Mouse (Mus musculus) right cerebral cortex, postnatal 10 days (tissue): ENCODE results near the gene Mfsd5.

Source experiments
- DNase-seq, 2 experiments: peaks; one replicate each; pipeline ENCODE4 v3.0.0; 2021; ENCODE audit warnings: low spot score in 2 of 2

Mfsd5 gene

GRCm38 (mm10) chr15:102279092-102279782 is at the start of gene Mfsd5:
TSS of gene Mfsd5 (plus strand) at chr15:102279454.
- DNase-seq, result peak; percentile 90 to 93

GRCm38 (mm10) chr15:102230408-102231321 is 48.6 kb upstream of the Mfsd5 start:
- no peak for DNase-seq

GRCm38 (mm10) chr15:102231748-102232147 is 47.5 kb upstream of the Mfsd5 start, which contains the start of gene Itgb7:
TSS of gene Itgb7 (minus strand) at chr15:102231944.
- DNase-seq, result no peak

GRCm38 (mm10) chr15:102232764-102233163 is 46.5 kb upstream of the Mfsd5 start:
- DNase-seq, result no peak

GRCm38 (mm10) chr15:102233896-102234295 is 45.4 kb upstream of the Mfsd5 start:
- no peak for DNase-seq

- no peak for DNase-seq
Observed at GRCm38 (mm10) chr15:102235371-102236027, 43.8 kb upstream of the Mfsd5 start.

- DNase-seq, result no peak
Observed at GRCm38 (mm10) chr15:102238543-102239259, 40.6 kb upstream of the Mfsd5 start.

- DNase-seq, result peak; percentile 78 to 84
Observed at GRCm38 (mm10) chr15:102239260-102239590, 40.0 kb upstream of the Mfsd5 start.

- DNase-seq, result no peak
Observed at GRCm38 (mm10) chr15:102239851-102240250, 39.4 kb upstream of the Mfsd5 start.

GRCm38 (mm10) chr15:102240607-102241006 is 38.6 kb upstream of the Mfsd5 start:
- DNase-seq, result no peak

GRCm38 (mm10) chr15:102242404-102243228 is 36.6 kb upstream of the Mfsd5 start:
- no peak for DNase-seq

- DNase-seq, result no peak
Observed at GRCm38 (mm10) chr15:102243229-102244190, 35.7 kb upstream of the Mfsd5 start.

GRCm38 (mm10) chr15:102244306-102245191 is 34.7 kb upstream of the Mfsd5 start:
- no peak for DNase-seq

- DNase-seq, result no peak
Observed at GRCm38 (mm10) chr15:102245461-102245881, 33.8 kb upstream of the Mfsd5 start.

- DNase-seq, result peak; percentile 88 to 90
Observed at GRCm38 (mm10) chr15:102245891-102246741, 33.1 kb upstream of the Mfsd5 start.

GRCm38 (mm10) chr15:102246866-102247251 is 32.4 kb upstream of the Mfsd5 start:
- DNase-seq, result peak; percentile 94 to 95

- peak; percentile 71 to 74 for DNase-seq
Observed at GRCm38 (mm10) chr15:102247252-102248130, 31.8 kb upstream of the Mfsd5 start.
